Mouse (Mus musculus): Measurements from ENCODE around the gene Ccdc6.

The Ccdc6 gene

DNA sequence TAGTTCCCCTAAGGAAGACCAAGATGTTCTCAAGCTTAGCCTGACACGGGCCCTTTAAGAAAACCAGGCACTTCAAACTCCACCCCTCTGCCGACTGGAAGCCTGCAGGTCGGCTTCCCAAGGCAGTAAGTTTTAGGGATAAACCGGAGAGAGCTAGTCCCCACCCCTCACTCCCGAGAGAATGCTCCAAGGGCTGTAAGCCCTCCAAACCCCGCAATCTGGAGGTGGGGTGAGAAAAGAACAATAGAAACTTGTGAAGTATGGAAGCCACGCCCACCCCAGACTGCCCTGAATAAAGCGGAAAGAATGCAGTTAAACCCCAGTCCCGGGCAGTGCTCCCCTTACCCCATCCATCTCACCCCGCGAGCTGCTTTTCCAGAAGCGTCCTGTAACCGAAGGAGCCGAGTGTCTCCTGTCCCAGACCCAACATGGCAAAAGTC, 1.9 kb upstream of the Ccdc6 start:
- peak; percentile 81 for DNase-seq

DNA sequence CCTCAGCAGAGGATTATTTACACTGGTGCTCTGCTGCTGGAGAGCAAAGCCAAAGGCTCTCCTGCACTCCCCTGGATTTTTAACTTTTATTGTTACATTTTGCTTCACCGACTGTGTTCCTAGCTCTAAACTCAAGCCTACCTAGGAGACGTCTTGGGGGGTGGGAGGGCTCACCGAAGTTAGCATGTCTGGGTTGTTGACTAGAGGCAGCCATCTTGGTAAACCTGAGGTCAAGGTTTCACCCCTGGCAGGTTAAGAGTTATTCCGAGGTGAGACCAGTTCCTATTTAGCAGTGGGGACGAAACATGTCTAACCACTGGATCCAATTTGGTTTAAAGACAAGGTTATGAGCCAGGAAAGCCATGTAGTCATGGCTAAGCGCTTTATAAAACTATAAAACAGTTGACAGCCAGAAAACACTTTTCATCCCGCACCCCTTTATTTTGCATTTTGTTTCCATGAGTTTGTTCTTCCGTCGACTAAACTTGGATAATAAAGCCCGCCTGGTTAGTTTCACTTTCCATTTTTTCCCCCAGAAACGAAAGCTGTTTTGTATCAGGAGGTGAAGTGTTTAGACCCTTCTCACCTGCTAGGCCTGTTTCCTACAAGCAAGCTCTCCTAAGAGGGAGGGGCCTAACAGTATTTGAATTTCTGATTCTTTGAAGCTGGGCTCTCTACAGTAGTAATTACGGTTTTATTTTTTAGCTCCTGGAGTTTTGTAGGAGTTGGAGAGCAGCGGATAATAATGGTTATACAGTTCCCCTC, 1.2 kb upstream of the Ccdc6 start:
- DNase-seq, result peak; percentile 42

DNA sequence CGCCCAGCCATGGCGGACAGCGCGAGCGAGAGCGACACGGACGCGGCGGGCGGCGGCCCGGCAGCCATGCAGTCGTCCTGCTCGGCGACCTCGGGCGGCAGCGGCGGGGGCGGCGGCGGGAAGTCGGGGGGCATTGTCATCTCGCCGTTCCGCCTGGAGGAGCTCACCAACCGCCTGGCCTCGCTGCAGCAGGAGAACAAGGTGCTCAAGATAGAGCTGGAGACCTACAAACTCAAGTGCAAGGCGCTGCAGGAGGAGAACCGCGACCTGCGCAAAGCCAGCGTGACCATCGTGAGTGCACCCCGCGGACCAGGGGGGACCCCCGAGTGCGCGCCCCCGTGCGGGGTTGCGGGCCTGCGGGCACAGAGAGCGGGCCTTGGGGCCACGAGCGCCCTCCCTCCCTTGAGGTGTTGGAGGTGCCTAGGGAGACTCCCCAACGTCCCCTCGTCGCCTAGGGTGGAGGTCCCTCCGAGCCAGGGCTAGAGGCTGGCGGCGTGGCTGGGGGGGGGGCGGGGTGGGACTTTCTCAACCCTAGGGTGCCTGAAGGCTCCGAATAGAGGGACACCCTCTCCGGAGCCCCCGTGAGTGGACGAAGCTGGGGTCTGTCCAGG, 475 bp downstream of the Ccdc6 start:
- DNase-seq, result peak; percentile 70

DNA sequence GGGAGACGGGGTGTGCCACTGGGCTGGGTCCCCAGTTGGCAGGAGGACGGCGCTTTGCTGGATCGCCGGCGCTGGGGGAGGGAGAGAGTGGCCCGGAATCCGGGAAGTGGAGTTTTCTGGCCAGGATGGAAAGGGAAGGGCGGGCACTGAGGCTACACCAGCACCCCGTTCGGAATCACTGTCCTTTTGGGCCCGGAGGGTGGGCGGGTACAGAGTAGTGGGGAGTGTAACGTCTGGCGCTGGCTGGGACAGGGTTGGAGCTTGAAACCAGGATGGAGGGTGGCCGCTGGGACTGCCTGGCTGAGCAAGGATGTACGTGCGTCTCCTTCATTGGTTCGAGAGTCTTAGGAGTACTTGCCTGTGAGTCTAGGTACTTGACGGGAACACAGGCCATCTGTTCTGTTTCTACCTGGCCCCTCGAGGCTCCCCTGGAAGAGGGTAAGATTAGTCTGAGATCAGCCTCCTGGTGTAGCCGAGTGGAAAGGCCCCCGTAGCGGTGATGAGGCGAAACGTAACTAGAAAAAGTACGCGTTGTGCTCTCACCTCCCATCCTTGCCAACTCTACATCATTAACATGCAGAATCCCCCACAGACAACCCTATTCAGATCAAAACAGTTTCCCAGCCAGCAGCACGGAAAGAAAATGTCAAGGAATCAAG, 1.1 kb downstream of the Ccdc6 start:
- DNase-seq, result peak; percentile 59

DNA sequence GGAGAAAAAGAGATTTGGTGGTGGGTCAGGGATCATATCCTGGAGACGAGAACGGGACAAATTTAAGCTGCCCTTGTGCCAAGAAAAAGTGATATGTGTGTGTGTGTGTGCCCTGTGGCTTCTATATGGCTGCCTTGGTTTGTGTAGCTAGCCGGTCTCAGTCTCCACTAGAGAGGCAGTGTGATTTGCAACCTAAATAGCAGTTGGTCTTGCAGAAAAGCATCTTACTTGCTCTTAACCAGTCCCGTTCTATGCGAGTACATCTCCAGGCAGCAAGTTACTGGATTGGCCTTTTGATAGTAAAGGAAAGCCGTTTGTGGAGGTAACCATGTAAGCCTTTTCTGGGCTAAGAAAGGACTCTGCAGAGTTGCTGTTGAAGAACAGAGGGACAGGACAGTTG, 1.7 kb downstream of the Ccdc6 start:
- no peak for DNase-seq

DNA sequence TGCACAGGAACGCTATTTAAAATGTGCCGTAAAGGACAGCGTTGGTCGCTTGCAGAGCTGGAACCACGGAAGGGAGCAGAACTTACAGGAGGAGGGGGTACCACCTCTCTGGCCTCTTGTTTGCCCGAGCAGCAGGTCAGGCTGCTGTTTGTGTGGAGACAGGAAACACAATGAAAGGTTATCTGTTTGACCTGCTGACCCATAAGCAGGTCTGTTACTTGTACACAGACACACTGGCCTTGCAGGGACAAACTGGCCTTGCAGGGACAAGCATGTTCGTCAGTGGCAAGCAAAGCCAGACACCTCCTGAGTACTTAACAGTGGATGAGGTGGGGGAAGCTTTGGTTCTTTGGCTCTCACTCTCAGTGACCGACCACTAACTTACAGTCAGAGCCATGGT, 2.1 kb downstream of the Ccdc6 start:
- no peak for DNase-seq

DNA sequence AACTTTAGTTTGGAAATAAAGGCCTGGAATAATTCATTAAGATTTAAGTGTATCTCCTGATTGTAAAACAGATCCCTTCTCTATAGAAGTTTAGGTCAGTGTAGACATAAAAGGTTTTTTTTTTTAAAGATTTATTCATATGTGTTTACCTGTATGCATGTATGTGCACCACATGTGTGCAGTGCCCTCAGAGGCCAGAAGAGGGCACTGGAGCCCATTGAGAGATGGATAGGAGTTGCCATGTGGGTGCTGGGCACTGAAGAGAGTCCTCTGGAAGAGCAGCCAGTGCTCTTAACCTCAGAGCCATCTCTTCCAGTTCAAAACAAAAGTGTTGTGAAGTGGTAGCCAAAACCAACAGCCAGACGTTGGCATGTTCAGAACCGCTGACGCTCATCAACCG, 5.2 kb downstream of the Ccdc6 start:
- DNase-seq, result no peak

DNA sequence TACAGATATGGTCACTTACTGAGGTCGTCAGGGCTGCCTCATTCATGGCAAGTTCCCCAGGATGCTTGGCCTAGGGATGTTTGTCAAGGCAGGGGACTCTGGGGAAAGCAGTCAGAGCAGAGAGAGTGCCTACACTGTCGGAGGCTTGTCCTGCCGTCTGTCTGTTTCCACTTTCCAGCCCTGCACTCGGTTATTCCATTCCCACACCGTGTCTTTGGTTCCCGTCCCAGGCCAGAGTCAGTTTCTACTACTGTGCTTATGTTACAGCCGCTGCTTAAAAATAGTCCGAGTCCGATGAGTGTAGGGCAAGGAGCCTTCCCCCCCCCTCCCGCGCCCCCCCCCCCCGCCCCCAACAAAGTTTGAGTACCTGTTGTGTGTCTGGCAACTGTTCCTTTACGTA, 11.1 kb downstream of the Ccdc6 start:
- DNase-seq, result no peak

DNA sequence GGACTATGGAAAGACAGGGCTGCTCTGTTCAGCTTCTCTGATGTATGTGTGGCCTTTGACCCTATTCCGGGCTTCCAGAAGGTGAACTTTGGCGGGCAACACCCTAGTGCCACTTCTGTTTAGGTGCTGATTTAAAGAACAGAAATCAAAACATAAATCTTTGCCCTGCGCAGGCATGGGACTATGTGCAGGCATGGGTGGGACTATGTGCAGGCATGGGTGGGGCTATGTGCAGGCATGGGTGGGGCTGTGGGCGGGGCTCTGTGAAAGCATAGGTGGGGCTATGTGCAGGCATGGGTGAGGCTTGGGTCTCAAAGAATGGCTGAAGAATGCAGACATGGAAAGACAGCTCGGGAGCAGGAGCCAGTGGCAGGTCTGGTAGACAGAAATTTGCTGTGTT, 13.1 kb downstream of the Ccdc6 start:
- DNase-seq, result peak; percentile 56

DNA sequence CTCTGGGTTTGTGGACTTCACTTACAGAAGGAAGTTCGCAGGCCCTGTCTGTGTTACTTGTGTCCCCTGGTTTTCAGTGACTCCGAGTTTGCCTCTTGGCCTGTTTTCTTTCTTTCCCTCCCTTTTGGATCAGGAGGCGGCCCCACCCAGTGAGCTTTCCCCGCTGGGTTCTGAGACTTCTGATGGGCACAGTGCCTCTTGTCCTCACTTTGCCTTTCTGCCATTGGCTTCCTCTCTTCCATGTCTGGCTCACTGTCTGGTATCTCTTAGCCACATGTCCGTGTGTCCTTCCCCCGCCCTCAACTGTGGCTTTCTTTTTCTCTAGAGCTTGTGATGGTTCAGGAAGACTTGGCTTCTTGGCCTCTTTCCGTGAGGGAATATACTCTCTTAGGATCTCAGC, 13.9 kb downstream of the Ccdc6 start:
- DNase-seq, result no peak

DNA sequence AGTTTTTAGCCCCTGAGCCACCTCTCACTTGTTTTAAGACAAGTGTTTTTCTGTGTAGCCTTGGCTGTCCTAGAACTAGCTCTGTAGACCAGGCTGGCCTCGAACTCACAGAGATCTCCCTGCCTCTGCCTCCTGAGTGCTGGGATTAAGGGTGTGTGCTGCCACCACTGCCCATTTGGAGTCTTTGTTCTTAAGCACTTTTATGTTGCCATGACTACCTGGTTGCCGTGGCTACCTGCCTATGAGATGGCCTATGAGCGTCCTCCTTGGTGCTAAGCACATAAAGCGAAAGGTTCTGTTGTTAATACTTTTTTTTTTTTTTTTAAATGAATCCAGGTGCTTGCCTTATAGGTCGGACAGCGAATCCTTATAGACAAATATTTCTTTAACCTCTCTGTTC, 14.7 kb downstream of the Ccdc6 start:
- no peak for DNase-seq

DNA sequence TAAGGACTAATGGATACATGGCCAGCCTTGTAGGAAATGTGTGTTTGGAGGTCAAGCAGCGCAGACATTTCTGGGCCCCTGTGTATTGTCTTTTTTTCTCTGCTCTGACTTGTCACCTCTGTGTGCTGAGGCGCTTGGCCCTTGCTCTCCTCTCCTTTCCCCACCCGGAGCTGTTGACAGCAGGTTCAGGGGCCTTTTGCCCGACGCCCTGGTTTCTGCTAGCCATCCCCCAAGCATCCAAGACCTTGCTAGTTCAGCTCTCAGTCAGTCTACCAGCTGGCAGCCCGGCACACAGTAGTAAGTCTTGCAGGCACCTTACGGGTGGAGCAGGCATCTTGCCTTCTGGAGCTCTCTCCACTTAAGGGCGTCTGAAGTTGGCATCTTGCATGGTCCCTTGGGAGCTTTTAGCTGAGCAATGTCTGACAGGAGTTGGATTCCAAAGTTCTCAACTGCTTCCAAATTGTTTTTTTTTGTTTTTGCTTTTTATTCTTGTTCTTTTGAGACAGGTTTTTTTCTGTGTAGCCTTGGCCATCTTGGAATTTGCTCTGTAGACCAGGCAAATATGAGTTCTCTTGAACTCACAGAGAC, 17.2 kb downstream of the Ccdc6 start:
- DNase-seq, result no peak

DNA sequence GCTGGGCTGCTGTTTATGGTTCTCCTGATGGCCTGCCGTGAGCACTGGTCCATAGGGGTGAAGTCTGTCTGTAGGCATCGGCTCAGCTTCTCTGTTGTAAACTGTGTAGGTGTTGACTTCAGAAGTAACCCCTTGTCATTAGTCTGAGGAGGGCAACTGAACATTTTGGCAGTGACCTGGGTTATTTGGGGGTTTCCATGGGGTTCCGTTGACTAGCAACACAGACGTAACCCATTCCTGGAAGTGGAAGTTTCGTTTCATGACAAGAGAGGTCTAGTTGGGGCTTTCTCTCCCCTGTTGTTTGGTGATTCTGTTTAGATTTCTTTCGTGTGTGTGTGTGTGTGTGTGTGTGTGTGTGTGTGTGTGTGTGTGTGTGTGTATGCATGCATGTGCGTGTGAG, 19.5 kb downstream of the Ccdc6 start:
- no peak for DNase-seq

DNA sequence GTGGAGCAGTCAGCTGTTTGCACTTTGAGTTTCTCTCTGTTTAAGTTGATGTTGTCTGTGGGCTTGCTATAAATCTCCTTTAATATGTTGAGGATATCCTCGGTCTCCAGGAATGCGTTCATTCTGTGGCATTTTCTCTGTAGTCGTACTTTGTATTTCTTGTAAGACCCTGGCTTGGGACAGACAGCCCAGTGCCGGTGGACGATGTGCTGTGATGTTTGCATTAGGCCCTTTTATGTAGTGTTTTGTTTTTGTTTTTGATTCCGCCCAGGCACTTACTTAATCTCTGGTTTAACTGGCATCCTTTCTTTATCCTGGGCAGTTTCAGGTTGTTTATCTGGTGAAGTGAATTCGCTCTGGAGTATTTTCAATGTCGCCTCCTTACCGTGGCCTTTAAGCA, 22.5 kb downstream of the Ccdc6 start:
- DNase-seq, result no peak

DNA sequence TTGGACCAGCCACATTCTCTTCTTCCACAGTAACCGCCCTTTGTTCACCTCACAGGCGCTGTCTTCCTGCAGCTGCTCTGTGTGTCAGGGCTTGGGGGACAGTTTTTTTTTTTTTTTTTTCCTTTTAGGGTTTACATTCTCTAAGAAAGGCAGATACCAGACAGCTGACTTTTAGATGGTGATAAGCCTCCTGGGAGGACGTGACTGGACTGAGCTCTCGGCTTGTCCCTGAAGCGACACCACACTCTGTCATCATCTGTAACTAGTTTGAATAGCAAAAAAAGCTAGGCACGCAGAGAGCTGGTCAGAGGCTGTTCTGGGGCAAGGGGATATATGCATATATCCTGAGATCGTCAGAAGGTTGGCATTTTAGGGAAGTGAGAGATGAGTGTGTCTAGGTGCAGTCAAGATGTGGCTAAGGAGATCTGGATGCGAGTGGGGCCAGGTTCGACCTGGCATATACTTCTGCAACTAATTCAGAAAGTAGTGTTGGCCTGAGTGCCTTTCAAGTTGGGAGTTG, 23.0 kb downstream of the Ccdc6 start:
- peak; percentile 46 for DNase-seq

DNA sequence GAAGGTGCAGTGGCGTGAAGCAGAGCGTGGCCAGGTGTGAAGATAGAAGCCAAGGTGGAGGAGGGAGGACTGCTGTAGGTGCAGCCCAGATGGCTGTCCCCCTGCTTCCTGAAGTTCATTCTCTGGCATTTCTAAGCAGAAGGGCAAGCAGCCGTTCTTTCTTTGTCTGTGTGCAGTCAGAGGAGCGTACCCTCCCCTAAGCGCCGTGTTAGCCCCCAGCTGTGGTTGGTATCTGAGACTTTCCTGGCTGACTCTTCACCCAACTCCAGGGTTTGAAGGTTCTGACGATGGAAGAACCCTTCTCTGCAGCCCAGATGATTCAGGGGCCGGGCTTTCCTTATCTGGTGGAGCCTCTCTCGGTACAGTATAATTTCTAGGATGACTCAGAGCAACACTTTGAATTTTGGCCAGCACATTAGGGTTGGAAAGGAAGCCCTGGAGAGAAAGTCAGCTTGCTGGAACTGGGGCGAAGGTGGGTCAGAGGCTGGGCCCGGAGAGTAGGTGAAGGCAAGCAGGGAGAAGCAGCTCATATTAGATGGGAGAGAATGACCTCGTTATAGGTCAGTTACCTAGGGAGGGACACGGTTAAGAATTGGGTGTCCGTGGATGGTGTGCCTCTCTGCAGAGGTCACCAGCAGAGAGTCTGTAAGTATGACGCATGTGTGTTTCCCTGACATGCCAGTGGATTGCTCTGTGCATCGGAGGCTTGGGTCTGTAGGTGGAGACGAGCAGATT, 23.9 kb downstream of the Ccdc6 start:
- peak; percentile 49 for DNase-seq

DNA sequence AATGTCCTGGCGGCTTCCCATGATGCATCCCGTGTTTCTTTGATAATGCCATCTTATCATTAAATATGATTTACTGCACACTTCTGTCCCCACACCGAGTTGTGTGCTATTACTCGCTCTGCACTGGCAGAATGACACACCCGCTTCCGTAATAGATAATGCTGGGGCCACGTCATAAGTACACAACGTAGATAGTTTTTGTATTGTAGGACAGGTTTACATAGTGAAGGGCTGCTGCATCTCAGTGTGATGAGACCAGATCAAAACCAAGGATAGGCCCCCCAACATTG, 24.4 kb downstream of the Ccdc6 start:
- DNase-seq, result no peak

DNA sequence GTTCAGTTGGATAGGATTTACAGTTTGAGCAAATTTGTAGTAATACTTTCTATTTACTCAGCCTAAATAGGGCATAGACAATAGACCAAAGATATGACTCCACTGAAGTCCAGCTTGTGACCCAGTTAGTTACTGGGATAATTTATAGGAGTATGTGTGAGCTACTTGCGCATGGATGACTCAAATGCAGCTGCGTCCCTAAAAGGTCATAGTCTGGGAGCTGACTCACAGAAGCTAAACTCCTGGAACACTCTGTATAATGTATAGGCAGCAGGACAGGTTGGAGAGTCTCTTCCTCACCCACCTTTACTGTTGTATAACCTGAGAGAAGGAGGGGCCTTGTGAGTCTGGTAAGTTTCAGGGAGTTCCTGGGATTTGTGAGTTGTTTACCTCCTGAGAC, 26.5 kb downstream of the Ccdc6 start:
- DNase-seq, result no peak

DNA sequence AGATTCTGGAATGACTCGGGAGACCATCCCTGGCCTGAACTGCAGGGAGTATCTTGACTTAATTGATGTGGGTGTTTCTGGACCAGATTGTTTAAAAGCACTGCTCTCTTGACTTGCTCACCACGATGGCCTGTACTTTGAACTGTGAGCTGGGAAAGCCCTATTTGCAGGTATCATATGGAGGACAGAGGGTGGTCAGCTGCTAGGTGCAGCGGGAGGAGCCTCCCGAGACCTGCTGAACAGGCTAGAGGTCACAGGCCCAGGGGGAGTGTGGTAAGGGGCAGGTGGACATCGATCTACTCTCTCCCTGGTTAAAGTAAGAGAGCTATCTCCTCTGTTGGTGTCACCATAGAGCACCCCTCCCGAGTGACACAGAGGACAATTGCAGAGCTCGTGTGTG, 28.6 kb downstream of the Ccdc6 start:
- DNase-seq, result no peak

DNA sequence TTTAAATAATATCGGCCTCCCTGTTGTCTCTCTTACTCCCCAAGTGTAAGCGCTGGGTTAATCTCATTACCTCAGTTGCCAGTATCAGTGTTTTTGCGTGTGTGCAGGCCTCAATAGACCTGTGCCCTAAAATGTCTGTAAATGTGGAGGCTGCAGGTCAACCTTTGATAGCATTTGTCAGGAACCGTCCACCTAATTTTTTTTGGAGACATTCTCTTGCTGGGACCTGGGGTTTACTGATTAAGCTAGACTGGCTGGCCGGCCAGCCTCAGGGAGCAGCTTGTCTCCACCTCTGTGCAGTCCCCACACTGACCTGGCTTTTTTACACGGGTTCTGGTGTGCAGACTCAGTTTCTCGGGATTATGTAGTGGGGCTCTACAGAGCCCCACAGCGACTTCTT, 30.4 kb downstream of the Ccdc6 start:
- DNase-seq, result no peak

DNA sequence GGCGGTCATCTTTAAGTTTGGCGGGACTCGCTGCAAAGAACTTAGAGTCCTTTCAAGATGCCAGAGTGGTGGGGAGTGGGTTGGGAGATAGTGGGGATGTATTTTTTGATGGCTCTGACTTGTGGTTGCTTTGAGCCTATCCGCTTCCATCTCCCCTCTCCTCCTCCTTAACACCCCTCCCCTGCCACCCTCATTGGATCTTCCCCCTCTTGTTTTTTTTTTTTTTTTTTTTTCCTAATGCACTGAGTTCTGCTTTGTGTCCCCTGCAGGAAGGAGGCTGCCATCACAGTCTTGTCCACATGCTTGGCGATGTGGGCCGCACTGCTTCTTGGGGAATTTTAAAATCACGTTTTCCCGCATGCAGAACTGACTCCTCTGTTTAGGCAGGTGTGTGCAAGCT, 31.5 kb downstream of the Ccdc6 start:
- no peak for DNase-seq

DNA sequence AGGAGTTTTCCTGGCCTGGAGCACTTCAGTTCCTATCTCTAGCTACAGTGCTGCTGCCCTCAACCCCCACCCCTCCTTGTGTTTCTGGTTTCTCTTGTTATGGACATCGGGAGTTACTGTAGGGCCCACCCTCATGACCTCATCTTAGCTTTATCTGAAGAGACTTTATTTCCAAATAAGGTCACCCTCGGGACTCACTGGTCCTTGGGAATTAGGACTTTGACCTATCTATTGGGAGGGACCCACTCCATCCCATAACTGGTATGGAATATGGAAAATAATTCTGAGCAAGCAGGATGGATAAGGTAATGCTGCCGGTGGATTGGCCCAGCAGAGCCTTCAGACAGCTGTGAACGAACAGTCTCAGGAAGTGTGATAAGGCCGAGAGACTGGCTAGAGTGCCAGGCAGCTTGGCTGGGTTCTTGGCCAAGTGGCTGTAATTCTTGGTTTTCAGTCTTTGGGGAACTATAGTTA, 35.2 kb downstream of the Ccdc6 start:
- no peak for DNase-seq

DNA sequence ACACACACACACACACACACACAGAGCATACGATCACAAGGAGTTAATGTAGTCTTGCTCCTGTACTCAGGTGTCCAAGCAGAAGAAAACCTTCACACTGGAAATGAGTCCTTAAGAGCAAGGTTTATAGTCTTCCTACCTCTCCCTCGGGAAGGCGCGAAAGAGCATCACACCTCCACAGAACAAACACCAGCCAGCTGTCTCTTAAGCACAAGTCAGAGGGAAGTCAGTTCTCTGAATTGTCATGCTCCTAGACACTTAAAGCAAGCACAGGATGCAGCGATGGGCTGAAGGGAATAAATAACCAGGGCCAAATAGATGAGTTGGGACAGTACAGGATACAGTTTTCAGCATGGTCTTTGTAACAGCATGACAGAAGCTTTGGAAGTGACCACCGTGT, 35.8 kb downstream of the Ccdc6 start:
- DNase-seq, result no peak
